Mouse (Mus musculus) limb, embryonic 13.5 days (tissue): ENCODE results near the gene Poln. TPM values are rescaled to one million over a fixed set of nuclear protein-coding genes. Genes with fewer than 3 reads are reported as not detected.
A peak's percentile ranks its signal among the peaks of the same experiment; 100 is the strongest.

ENCODE experiments used
- ATAC-seq: fragments of 200-750 bp; cut with Nextera tagmentation; 2 replicates; pipeline ENCODE4 v1.8.0; 2017; ENCODE audit warnings: low read depth, moderate number of reproducible peaks, moderate TSS enrichment; ENCODE audit not compliant: low FRiP score
- H3K27ac ChIP-seq: fragments of 300-500 bp; sonication (generic); 2 replicates; pipeline ENCODE4 v1.5.1; 2015; ENCODE audit warnings: inconsistent platforms, mild to moderate bottlenecking, moderate library complexity
- H3K27me3 ChIP-seq: fragments of 300-500 bp; sonication (generic); 2 replicates; pipeline ENCODE4 v1.6.1; 2015; ENCODE audit warnings: mild to moderate bottlenecking, inconsistent platforms
- H3K36me3 ChIP-seq: fragments of 300-500 bp; sonication (generic); 2 replicates; pipeline ENCODE4 v1.6.1; 2015; ENCODE audit warnings: inconsistent platforms, mild to moderate bottlenecking, moderate library complexity
- H3K4me1 ChIP-seq: fragments of 300-500 bp; sonication (generic); 2 replicates; pipeline ENCODE4 v1.6.1; 2015; ENCODE audit warnings: inconsistent platforms
- H3K4me2 ChIP-seq: fragments of 300-500 bp; sonication (generic); replicated peaks from 2 replicates; pipeline ENCODE4 v1.6.1; 2015; ENCODE audit warnings: inconsistent platforms, mild to moderate bottlenecking, moderate library complexity
- H3K4me3 ChIP-seq: fragments of 300-500 bp; sonication (generic); 2 replicates; pipeline ENCODE4 v1.5.1; 2015; ENCODE audit warnings: moderate library complexity, mild to moderate bottlenecking, inconsistent platforms
- H3K9ac ChIP-seq: fragments of 300-500 bp; sonication (generic); 2 replicates; pipeline ENCODE4 v1.6.1; 2015; ENCODE audit warnings: mild to moderate bottlenecking, inconsistent platforms
- H3K9me3 ChIP-seq: fragments of 300-500 bp; sonication (generic); 2 replicates; pipeline ENCODE4 v1.6.1; 2016; ENCODE audit warnings: inconsistent platforms
- WGBS: fragments of 180-500 bp; shearing (Covaris S2); methylation state at CpG from one replicate; pipeline ENCODE4 v1.1.7; 2015; 5-methylcytosine and 5-hydroxymethylcytosine counted together
- polyA plus RNA-seq: library from polyadenylated mRNA; unstranded; fragments of >200 nt; fragmentation: Nextera tagmentation; extraction: Ambion mirVana; gene quantifications from 2 replicates; pipeline ENCODE4 v1.2.1, GENCODE M21; 2015

The Poln gene
- polyA plus RNA-seq, 1 experiment from 2014 or later: 0.84 TPM

- Histone ChIP-seq H3K27ac (no peak overlapping the region), H3K4me2 (no peak overlapping the region), H3K4me3 (no peak overlapping the region), H3K9ac (no peak overlapping the region), H3K4me1 (no peaks in the 10 kb centered on the region), H3K9me3 (no peaks in the 10 kb centered on the region), H3K36me3 (no peaks in the 10 kb centered on the region), H3K27me3 (no peaks in the 10 kb centered on the region)
- WGBS: 80% methylated on average over 6 of the region's 6 CpGs
- ATAC-seq: no peak
Observed at GRCm38 (mm10) chr5:34031022-34031421, 138.2 kb downstream of the Poln start.

- no peak overlapping the region for H3K4me3 ChIP-seq
- no peak overlapping the region for H3K27ac ChIP-seq
- H3K36me3 ChIP-seq: no peaks in the 10 kb centered on the region
- whole genome bisulfite sequencing: 56% methylated on average over 4 of the region's 4 CpGs
- H3K4me2 ChIP-seq: no peak overlapping the region
- no peaks in the 10 kb centered on the region for H3K27me3 ChIP-seq
- no peaks in the 10 kb centered on the region for H3K4me1 ChIP-seq
- no peak overlapping the region for H3K9ac ChIP-seq
- no peaks in the 10 kb centered on the region for H3K9me3 ChIP-seq
- ATAC-seq: no peak
Observed at GRCm38 (mm10) chr5:34030101-34030500, 139.1 kb downstream of the Poln start.

DNA sequence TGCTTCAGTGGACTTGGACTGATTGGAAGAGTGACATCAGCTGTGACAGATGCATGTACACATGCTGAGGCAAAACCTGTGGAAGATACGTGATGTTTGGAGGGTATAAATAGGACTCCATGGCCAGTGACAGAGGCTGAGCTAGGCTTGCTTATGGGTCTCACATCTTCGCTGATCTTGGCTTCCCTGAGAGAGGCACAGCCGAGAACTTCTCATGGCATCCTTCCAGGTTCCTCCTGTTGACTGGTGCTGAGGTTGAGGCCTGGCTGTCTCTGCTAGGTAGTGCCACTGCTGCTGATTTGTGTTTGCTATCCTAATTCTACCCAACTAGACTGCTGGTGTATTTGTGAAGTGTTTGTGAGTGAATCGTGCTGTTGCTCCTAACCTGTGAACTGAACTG is 150.3 kb downstream of the Poln start:
- 83% methylated on average over 4 of the region's 4 CpGs for WGBS
- Histone ChIP-seq H3K27ac (no peak overlapping the region), H3K4me2 (no peak overlapping the region), H3K9me3 (no peaks in the 10 kb centered on the region), H3K27me3 (no peaks in the 10 kb centered on the region), H3K4me1 (no peaks in the 10 kb centered on the region), H3K9ac (no peak overlapping the region), H3K4me3 (no peak overlapping the region), H3K36me3 (no peaks in the 10 kb centered on the region)
- ATAC-seq: no peak

DNA sequence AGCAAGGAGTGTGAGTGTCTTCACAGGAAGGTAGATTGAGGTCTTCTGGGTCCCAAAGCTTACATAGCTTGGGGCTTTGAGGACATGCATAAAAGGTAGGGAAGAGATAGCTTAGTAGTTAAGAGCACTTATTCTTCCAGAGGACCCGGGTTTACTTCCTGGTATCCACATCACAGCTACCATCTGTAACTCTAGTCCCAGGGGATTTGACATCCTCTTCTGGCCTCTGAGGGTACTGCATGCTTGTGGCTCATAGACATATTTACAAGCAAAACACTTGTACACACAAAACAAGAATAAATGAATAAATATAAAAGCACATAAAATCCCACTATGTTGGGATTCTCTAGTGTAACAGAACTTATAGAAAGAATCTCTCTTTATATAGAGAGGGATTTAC is 154.6 kb downstream of the Poln start:
- H3K36me3 ChIP-seq: no peaks in the 10 kb centered on the region
- ATAC-seq: no peak
- H3K9me3 ChIP-seq: no peaks in the 10 kb centered on the region
- no peak overlapping the region for H3K9ac ChIP-seq
- no peak overlapping the region for H3K27ac ChIP-seq
- no peak overlapping the region for H3K4me3 ChIP-seq
- no peaks in the 10 kb centered on the region for H3K4me1 ChIP-seq
- H3K27me3 ChIP-seq: 0 out of 2 replicates have a peak, but pooled peaks cover 3% of the 10 kb centered on the region
- no peak overlapping the region for H3K4me2 ChIP-seq
- WGBS: 58% methylated on average over 1 of the region's 1 CpGs

- no peak for ATAC-seq
- Histone ChIP-seq H3K27me3 (0 out of 2 replicates have a peak, but pooled peaks cover 3% of the 10 kb centered on the region), H3K4me1 (peaks cover 4% of the 10 kb centered on the region; the same call in 1 of the 2 replicates), H3K36me3 (no peaks in the 10 kb centered on the region), H3K9me3 (no peaks in the 10 kb centered on the region), H3K4me2 (no peak overlapping the region), H3K27ac (no peak overlapping the region), H3K4me3 (no peak overlapping the region), H3K9ac (no peak overlapping the region)
- WGBS: 88% methylated on average over 4 of the region's 4 CpGs
Observed at GRCm38 (mm10) chr5:34007392-34007941, 161.8 kb downstream of the Poln start.

DNA sequence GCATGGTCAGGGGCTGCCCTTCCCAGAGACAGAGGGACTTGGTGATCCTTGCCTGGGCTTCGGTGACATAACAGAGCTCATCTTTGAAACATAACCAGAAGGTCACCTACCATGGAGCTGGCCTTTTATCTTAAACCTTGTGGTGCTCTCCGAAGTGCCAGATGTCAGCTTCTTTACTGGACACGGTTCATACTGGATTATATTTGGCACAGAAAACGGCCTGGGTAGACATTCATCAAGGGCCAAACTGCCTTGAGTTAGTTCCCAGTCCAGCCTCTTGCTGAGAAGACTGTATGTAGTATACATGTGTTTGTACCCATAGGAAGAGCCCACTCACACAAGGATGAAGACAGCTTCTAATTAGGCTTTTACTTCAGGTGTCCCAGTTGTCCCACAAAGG is 162.4 kb downstream of the Poln start:
- WGBS: 84% methylated on average over 4 of the region's 4 CpGs
- ATAC-seq: no peak

DNA sequence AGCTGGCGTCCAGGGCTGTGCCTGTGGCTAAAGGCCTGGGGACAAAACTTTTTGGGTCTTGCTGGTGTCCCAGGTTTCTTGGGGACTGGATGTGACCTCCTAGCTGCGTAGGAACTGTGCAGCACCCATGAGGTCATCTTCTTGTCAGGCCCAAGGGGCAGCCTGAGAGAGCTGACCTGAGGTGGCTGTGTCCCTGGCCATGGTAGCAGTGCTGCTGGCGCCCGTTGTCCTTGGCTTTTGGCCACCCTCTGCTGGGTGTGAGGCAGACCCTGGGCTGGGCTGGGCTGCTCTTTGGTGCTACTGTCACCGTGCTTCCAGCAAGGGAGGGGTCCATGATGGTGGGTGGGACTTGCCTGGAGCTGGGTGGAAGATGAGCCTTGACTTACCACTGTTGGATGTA is 164.6 kb downstream of the Poln start:
- no peak overlapping the region for H3K27ac ChIP-seq
- peaks cover 4% of the 10 kb centered on the region; the same call in 1 of the 2 replicates for H3K4me1 ChIP-seq
- H3K4me2 ChIP-seq: no peak overlapping the region
- ATAC-seq: no peak
- H3K4me3 ChIP-seq: no peak overlapping the region
- 78% methylated on average over 5 of the region's 5 CpGs for WGBS
- no peak overlapping the region for H3K9ac ChIP-seq
- H3K36me3 ChIP-seq: no peaks in the 10 kb centered on the region
- H3K27me3 ChIP-seq: peaks cover 8% of the 10 kb centered on the region
- H3K9me3 ChIP-seq: no peaks in the 10 kb centered on the region

More for the DNA sequence above, 162.4 kb downstream of the Poln start:
- 0 out of 2 replicates have a peak, but pooled peaks cover 3% of the 10 kb centered on the region for H3K27me3 ChIP-seq
- H3K27ac ChIP-seq: no peak overlapping the region
- no peak overlapping the region for H3K4me2 ChIP-seq
- peaks cover 4% of the 10 kb centered on the region; the same call in 1 of the 2 replicates for H3K4me1 ChIP-seq
- no peak overlapping the region for H3K9ac ChIP-seq
- no peak overlapping the region for H3K4me3 ChIP-seq
- no peaks in the 10 kb centered on the region for H3K9me3 ChIP-seq
- no peaks in the 10 kb centered on the region for H3K36me3 ChIP-seq

GRCm38 (mm10) chr5:34002636-34003035 is 166.6 kb downstream of the Poln start:
- 91% methylated on average over 4 of the region's 4 CpGs for WGBS

DNA sequence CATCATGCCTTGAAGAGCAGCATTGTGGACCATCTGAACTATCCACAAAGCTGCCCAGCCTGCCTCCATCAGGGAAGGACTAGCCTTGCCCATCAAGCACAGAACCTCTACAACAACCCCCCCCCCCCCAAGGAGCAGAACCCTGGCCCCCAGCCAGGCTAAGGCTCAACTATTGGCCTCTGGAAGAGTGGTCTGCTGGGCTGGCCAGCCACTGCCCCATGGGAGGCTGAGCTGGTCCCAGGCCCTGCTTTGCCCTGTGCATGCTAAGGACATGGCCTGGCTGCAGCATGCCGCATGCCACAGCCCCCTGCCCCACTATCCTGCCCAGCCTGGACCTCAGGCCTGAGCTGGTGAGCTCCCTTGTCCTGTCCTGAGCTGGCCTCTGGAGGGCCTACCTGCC is 167.8 kb downstream of the Poln start:
- H3K27me3 ChIP-seq: peaks cover 40% of the 10 kb centered on the region
- H3K36me3 ChIP-seq: no peaks in the 10 kb centered on the region
- 100% methylated on average over 1 of the region's 1 CpGs for WGBS
- no peak overlapping the region for H3K9ac ChIP-seq
- no peak overlapping the region for H3K4me3 ChIP-seq
- 0 out of 2 replicates have a peak, but pooled peaks have one; percentile 14 for ATAC-seq
- no peak overlapping the region for H3K27ac ChIP-seq
- no peak overlapping the region for H3K4me2 ChIP-seq
- no peaks in the 10 kb centered on the region for H3K9me3 ChIP-seq
- H3K4me1 ChIP-seq: peaks cover 15% of the 10 kb centered on the region

More at GRCm38 (mm10) chr5:34002636-34003035, 166.6 kb downstream of the Poln start:
- Histone ChIP-seq H3K4me3 (no peak overlapping the region), H3K9me3 (no peaks in the 10 kb centered on the region), H3K4me2 (no peak overlapping the region), H3K4me1 (peaks cover 7% of the 10 kb centered on the region), H3K9ac (no peak overlapping the region), H3K27me3 (peaks cover 28% of the 10 kb centered on the region), H3K27ac (no peak overlapping the region), H3K36me3 (no peaks in the 10 kb centered on the region)
- no peak for ATAC-seq

DNA sequence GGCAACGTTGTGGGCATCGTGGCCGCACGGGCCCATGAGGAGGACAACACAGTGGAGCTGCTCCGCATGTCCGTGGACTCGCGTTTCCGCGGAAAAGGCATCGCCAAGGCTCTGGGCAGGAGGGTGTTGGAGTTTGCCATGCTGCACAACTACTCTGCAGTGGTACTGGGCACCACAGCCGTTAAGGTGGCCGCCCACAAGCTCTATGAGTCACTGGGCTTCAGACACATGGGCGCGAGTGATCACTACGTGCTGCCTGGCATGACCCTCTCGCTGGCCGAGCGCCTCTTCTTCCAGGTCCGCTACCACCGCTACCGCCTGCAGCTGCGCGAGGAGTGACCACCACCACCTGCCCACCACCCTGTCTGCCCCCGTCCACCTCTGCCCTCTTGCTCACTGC is 168.4 kb downstream of the Poln start:
- no peak overlapping the region for H3K4me3 ChIP-seq
- 94% methylated on average over 25 of the region's 25 CpGs for WGBS
- no peak overlapping the region for H3K4me2 ChIP-seq
- no peaks in the 10 kb centered on the region for H3K36me3 ChIP-seq
- peaks cover 46% of the 10 kb centered on the region for H3K27me3 ChIP-seq
- H3K9ac ChIP-seq: no peak overlapping the region
- H3K4me1 ChIP-seq: peaks cover 16% of the 10 kb centered on the region
- no peak for ATAC-seq
- no peak overlapping the region for H3K27ac ChIP-seq
- no peaks in the 10 kb centered on the region for H3K9me3 ChIP-seq

DNA sequence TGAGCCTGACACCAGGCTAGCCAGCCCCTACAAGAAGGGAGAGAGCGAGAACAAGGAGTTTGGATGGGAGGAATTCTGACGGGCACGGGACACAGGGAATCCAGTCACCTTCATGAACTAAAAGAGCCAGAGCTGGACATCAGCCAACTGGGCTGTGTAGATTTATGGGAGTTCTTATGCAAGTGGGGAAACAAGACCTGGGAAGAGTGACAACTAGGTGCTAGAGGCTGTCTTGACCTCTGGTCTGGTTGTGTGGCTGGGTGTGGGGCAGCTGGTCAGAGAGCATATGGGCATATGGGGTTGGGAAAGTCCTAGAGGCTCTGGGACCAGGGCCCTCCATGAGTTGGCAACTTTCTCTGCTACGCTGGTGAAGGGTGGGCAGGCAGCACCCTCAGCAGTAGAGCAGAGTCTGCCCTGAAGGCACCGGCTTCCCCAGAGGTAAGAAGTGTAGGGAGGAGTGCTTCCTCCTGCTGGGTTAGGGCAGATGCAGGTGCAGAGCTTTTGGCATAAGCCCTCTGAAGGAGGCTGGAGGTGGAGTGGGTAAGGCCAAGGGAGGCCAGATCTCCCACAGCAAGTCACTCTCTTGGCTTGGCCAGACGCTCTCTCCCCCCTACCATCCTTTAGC is 169.7 kb downstream of the Poln start:
- H3K27me3 ChIP-seq: peaks cover 58% of the 10 kb centered on the region
- H3K4me2 ChIP-seq: no peak overlapping the region
- H3K4me1 ChIP-seq: peaks cover 24% of the 10 kb centered on the region
- no peaks in the 10 kb centered on the region for H3K36me3 ChIP-seq
- no peak for ATAC-seq
- no peaks in the 10 kb centered on the region for H3K9me3 ChIP-seq
- WGBS: 75% methylated on average over 6 of the region's 6 CpGs
- no peak overlapping the region for H3K9ac ChIP-seq
- H3K27ac ChIP-seq: no peak overlapping the region
- H3K4me3 ChIP-seq: no peak overlapping the region

- Histone ChIP-seq H3K9me3 (no peaks in the 10 kb centered on the region), H3K27me3 (peaks cover 66% of the 10 kb centered on the region), H3K4me1 (peaks cover 24% of the 10 kb centered on the region), H3K4me3 (no peak overlapping the region), H3K9ac (no peak overlapping the region), H3K4me2 (no peak overlapping the region), H3K36me3 (no peaks in the 10 kb centered on the region), H3K27ac (no peak overlapping the region)
- 91% methylated on average over 3 of the region's 3 CpGs for WGBS
- ATAC-seq: no peak
Observed at GRCm38 (mm10) chr5:33998505-33998877, 170.8 kb downstream of the Poln start.
